Comparison of ENCODE assay signal across 8 mouse cellular contexts in the genomic region with DNA sequence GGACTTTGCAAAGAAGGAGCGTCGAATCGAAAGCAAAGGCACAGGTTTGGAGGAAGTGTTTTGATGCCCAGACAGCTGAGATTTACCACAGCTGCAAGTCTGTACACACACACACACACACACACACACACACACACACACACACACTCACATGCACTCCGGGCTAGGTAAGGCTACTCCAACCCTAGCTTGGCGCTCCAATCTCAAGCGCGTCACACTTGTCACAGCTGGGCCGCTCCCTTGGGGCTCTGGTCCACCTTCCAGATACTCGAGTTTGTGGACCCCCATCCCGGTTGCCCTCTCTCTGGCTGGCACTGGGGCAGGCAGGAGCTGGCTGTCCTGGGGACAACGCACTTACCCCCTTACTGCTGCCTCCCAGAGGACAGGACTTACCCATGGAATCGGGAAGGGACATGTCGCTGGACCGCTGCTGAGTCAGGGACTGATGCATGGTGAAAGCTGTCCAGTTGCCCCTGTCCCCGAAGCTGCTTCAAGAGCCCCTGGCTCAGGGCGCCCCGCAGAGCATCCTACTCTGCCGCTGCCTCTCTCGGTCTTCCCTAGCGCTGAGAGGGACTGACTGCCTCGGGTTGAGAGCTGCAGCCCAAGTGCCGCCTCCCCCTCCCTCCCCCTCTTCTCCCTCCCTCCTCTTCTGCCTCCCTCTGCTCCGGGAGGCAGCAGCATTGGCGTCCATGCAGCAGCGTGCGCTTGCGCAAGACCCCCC. TPM values are rescaled to one million over a fixed set of nuclear protein-coding genes. Genes with fewer than 3 reads are reported as not detected.
A peak's percentile ranks its signal among the peaks of the same experiment; 100 is the strongest.
DNase-seq lines count a peak whose midpoint lies in the region; ATAC-seq lines count a peak whose summit lies in the region.

TSS of gene Tmem255a (minus strand) at position 589 of the 721 bp plus-strand sequence.

- peaks cover 20% of the 10 kb centered on the region; the same call in 1 of the 2 replicates for H3K27me3 ChIP-seq in kidney, embryonic 15.5 days
- H3K27me3 ChIP-seq in forebrain, embryonic 10.5 days (ENCODE audit: poor library complexity, severe bottlenecking), result peaks cover 44% of the 10 kb centered on the region
- peaks cover 33% of the 10 kb centered on the region for H3K27me3 ChIP-seq in hindbrain, embryonic 10.5 days (ENCODE audit: insufficient read depth, poor library complexity, severe bottlenecking)
- H3K27me3 ChIP-seq in midbrain, embryonic 15.5 days (replicated peaks), result no peaks in the 10 kb centered on the region

- 0 out of 2 replicates have a peak, but pooled peaks cover 16% of the 10 kb centered on the region for H3K4me1 ChIP-seq in kidney, embryonic 15.5 days
- H3K4me1 ChIP-seq in forebrain, embryonic 10.5 days, result peaks cover 22% of the 10 kb centered on the region
- peaks cover 18% of the 10 kb centered on the region for H3K4me1 ChIP-seq in hindbrain, embryonic 10.5 days (replicated peaks)
- no peaks in the 10 kb centered on the region for H3K4me1 ChIP-seq in midbrain, embryonic 15.5 days

- H3K27ac ChIP-seq in kidney, embryonic 15.5 days, result no peak within 1 kb of the TSS
- no peak within 1 kb of the TSS; the same call in 1 of the 2 replicates for H3K27ac ChIP-seq in forebrain, embryonic 10.5 days
- 0 out of 2 replicates have a peak within 1 kb of the TSS, but pooled peaks have one; percentile 12 for H3K27ac ChIP-seq in hindbrain, embryonic 10.5 days
- H3K27ac ChIP-seq in midbrain, embryonic 15.5 days, result no peak within 1 kb of the TSS

- peak within 1 kb of the TSS; percentile 38 for H3K4me3 ChIP-seq in kidney, embryonic 15.5 days (replicated peaks)
- H3K4me3 ChIP-seq in forebrain, embryonic 10.5 days, result peak within 1 kb of the TSS; percentile 52
- H3K4me3 ChIP-seq in hindbrain, embryonic 10.5 days, result peak within 1 kb of the TSS; percentile 52
- peak within 1 kb of the TSS; percentile 42 for H3K4me3 ChIP-seq in midbrain, embryonic 15.5 days

- H3K4me2 ChIP-seq in kidney, embryonic 15.5 days, result peak within 1 kb of the TSS; percentile 62
- H3K4me2 ChIP-seq in midbrain, embryonic 15.5 days, result peak within 1 kb of the TSS; percentile 76

- intact Hi-C loops in left cerebral cortex, postnatal 4 days (cut with DNase I), result no loop called here

- WGBS in kidney, embryonic 15.5 days, result 19% methylated on average over 24 of the region's 27 CpGs
- WGBS in forebrain, embryonic 10.5 days, result 17% methylated on average over 27 of the region's 27 CpGs
- 17% methylated on average over 23 of the region's 27 CpGs for WGBS in hindbrain, embryonic 10.5 days
- WGBS in midbrain, embryonic 15.5 days, result 22% methylated on average over 27 of the region's 27 CpGs

- ATAC-seq in kidney, embryonic 15.5 days (replicated peaks; ENCODE audit: low FRiP score), result peak; percentile 41; the same call in 1 of the 2 replicates
- peak; percentile 80 for ATAC-seq in midbrain, embryonic 15.5 days (replicated peaks)
- ATAC-seq in erythroid progenitor cell, adult 5-6 weeks (replicated peaks; ENCODE audit: low FRiP score, poor library complexity, severe bottlenecking), result no peak

- DNase-seq in kidney, adult 11 months, result no peak
- peak; percentile 30 for DNase-seq in adrenal gland, postnatal 10 days
- peak; percentile 28 for DNase-seq in forebrain, embryonic 10.5 days (ENCODE audit: extremely low spot score, low spot score)
- peak; percentile 50 for DNase-seq in hindbrain, embryonic 10.5 days (ENCODE audit: low spot score)
- peak; percentile 20 for DNase-seq in left cerebral cortex, postnatal 4 days

- no peak within 1 kb of the TSS; the same call in 1 of the 2 replicates for H3K9ac ChIP-seq in kidney, embryonic 15.5 days
- H3K9ac ChIP-seq in midbrain, embryonic 15.5 days, result peak within 1 kb of the TSS; percentile 31

- no peaks in the 10 kb centered on the region for H3K36me3 ChIP-seq in kidney, embryonic 15.5 days
- H3K36me3 ChIP-seq in forebrain, embryonic 10.5 days (replicated peaks), result no peaks in the 10 kb centered on the region
- H3K36me3 ChIP-seq in hindbrain, embryonic 10.5 days, result no peaks in the 10 kb centered on the region
- no peaks in the 10 kb centered on the region for H3K36me3 ChIP-seq in midbrain, embryonic 15.5 days (replicated peaks)

- no peaks in the 10 kb centered on the region for H3K9me3 ChIP-seq in kidney, embryonic 15.5 days (replicated peaks)
- H3K9me3 ChIP-seq in forebrain, embryonic 10.5 days, result no peaks in the 10 kb centered on the region
- H3K9me3 ChIP-seq in hindbrain, embryonic 10.5 days, result no peaks in the 10 kb centered on the region
- no peaks in the 10 kb centered on the region for H3K9me3 ChIP-seq in midbrain, embryonic 15.5 days

RNA-seq across cellular contexts. Expression of gene Tmem255a, which starts in this region (rescaled TPM):
- 26.6 and 29.0 TPM in 2 replicates for polyA plus RNA-seq in kidney, embryonic 15.5 days (2015; fragmentation: Nextera tagmentation; extraction: Ambion mirVana)
- total RNA-seq in adrenal gland, postnatal 10 days (2021), result 10 to 100 TPM; 14.1 to 21.1 TPM
- polyA plus RNA-seq in forebrain, embryonic 10.5 days (2016; fragmentation: Nextera tagmentation; extraction: Ambion mirVana), result 12.7 and 14.6 TPM in 2 replicates
- 12.5 and 17.2 TPM in 2 replicates for polyA plus RNA-seq in hindbrain, embryonic 10.5 days (2016; fragmentation: Nextera tagmentation; extraction: Ambion mirVana)
- 10 to 100 TPM in 1 of 2 experiments, 1 to 10 TPM in 1; 3.6 to 10.5 TPM for total RNA-seq in left cerebral cortex, postnatal 4 days (2021)
- 21.6 and 25.9 TPM in 2 replicates for polyA plus RNA-seq in midbrain, embryonic 15.5 days (2015; fragmentation: Nextera tagmentation; extraction: Ambion mirVana)
- total RNA-seq in erythroid progenitor cell, adult 5-6 weeks (2015; ENCODE audit: low replicate concordance), result not detected in 2 replicates
- 0.91 TPM in 1 of 2 replicates, not detected in the other for total RNA-seq in erythroid progenitor cell, adult 5-6 weeks (2017; ENCODE audit: low replicate concordance)
